Comparison of ENCODE assay signal across 8 mouse cellular contexts in the genomic region with DNA sequence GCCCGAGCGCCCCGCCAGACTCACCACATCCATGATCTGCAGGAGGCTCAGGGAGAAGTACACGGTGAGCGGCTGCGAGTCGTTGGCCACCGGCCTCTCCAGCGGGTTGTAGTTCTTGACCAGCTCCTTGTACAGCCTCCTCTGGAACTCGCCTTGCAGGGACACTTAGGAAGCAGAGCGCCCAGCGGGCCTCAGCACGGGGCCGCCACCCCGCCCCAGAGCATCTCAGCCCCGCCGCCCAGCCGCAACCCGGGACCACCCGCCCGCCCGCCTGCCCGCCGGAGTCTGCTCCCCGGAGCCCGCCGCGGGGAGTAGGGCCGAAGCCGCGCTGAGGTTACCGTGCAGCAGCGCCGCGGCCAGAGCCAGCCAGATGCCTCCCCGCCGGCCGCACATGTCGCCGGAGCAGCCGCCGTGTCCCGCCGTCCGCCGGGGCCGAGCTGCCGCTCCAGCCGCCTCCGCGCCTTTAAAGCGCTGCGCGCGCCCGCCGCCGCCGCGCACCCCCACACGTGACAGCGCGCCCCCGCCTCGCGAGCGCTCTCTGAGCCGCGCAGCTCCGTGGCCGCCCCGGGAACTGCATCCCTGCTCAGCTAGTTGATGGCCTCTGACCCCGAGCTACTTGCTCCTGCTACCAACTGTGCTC. TPM values are rescaled to one million over a fixed set of nuclear protein-coding genes. Genes with fewer than 3 reads are reported as not detected.
A peak's percentile ranks its signal among the peaks of the same experiment; 100 is the strongest.
DNase-seq lines count a peak whose midpoint lies in the region; ATAC-seq and TF ChIP-seq lines count a peak whose summit lies in the region.

TSS of gene Chrna7 (minus strand) at position 486 of the 640 bp plus-strand sequence.

- peak; percentile 83 for ATAC-seq in embryonic facial prominence, embryonic 13.5 days (ENCODE audit: insufficient number of reproducible peaks, insufficient read depth, low FRiP score, low TSS enrichment, low read depth)

- no peak for TF ChIP-seq POLR2A in small intestine, adult 2 months (IDR thresholded peaks at IDR 0.05; ENCODE audit: low read depth, low read length)

- TF ChIP-seq CTCF in small intestine, adult 2 months (IDR thresholded peaks at IDR 0.05; ENCODE audit: extremely low read depth, insufficient read length, insufficient replicate concordance, low read depth, low read length) = no peak

- peak; percentile 88 for DNase-seq in brain, adult 2 months (ENCODE audit: low read depth, low spot score)
- peak; percentile 28 for DNase-seq in heart, adult 8-10 months (ENCODE audit: low spot score)
- peak; percentile 76 for DNase-seq in kidney, adult 18-20 months
- DNase-seq in left cerebral cortex, postnatal 36 days (ENCODE audit: low spot score in 2 of 2) = peak; percentile 82 to 87
- DNase-seq in midbrain, embryonic 10.5 days (ENCODE audit: low spot score) = peak; percentile 89
- DNase-seq in T-cell, adult 2 months (ENCODE audit: low spot score) = no peak

- under 1% methylated on average over 63 of the region's 73 CpGs for WGBS in embryonic facial prominence, embryonic 13.5 days
- WGBS in midbrain, embryonic 10.5 days = under 1% methylated on average over 58 of the region's 73 CpGs
- 2% methylated on average over 73 of the region's 73 CpGs for WGBS in small intestine, adult 2 months

- H3K4me1 ChIP-seq in embryonic facial prominence, embryonic 13.5 days = peaks cover 6% of the 10 kb centered on the region
- H3K4me1 ChIP-seq in midbrain, embryonic 10.5 days = peaks cover 28% of the 10 kb centered on the region
- no peaks in the 10 kb centered on the region for H3K4me1 ChIP-seq in small intestine, adult 2 months (ENCODE audit: control insufficient read depth, insufficient read depth, insufficient read length, low read length)

- intact Hi-C loops in left cerebral cortex, postnatal 36 days (cut with DNase I) = loop anchor here (5.0 to 10.0 kb wide), 3 partner anchors 105 to 463 kb away; no protein-coding TSS in a partner anchor

- H3K36me3 ChIP-seq in embryonic facial prominence, embryonic 13.5 days = no peaks in the 10 kb centered on the region
- H3K36me3 ChIP-seq in midbrain, embryonic 10.5 days = no peaks in the 10 kb centered on the region
- no peaks in the 10 kb centered on the region for H3K36me3 ChIP-seq in small intestine, adult 2 months (ENCODE audit: control insufficient read depth, insufficient read depth, low read length)

- H3K9ac ChIP-seq in embryonic facial prominence, embryonic 13.5 days = peak within 1 kb of the TSS; percentile 72

- no peak within 1 kb of the TSS for H3K27ac ChIP-seq in embryonic facial prominence, embryonic 13.5 days
- H3K27ac ChIP-seq in midbrain, embryonic 10.5 days (replicated peaks) = peak within 1 kb of the TSS; percentile 90
- no peak within 1 kb of the TSS for H3K27ac ChIP-seq in small intestine, adult 2 months (ENCODE audit: insufficient read depth, low read depth, low read length)

- H3K4me2 ChIP-seq in embryonic facial prominence, embryonic 13.5 days = peak within 1 kb of the TSS; percentile 92

- no peaks in the 10 kb centered on the region for H3K9me3 ChIP-seq in embryonic facial prominence, embryonic 13.5 days
- H3K9me3 ChIP-seq in midbrain, embryonic 10.5 days (replicated peaks) = no peaks in the 10 kb centered on the region

- peaks cover 19% of the 10 kb centered on the region for H3K27me3 ChIP-seq in embryonic facial prominence, embryonic 13.5 days
- H3K27me3 ChIP-seq in midbrain, embryonic 10.5 days (ENCODE audit: low read depth, poor library complexity, severe bottlenecking) = peaks cover 22% of the 10 kb centered on the region
- H3K27me3 ChIP-seq in small intestine, adult 2 months (ENCODE audit: control insufficient read depth, insufficient read depth, low read length) = no peaks in the 10 kb centered on the region

- H3K4me3 ChIP-seq in embryonic facial prominence, embryonic 13.5 days = peak within 1 kb of the TSS; percentile 64
- H3K4me3 ChIP-seq in midbrain, embryonic 10.5 days = peak within 1 kb of the TSS; percentile 86
- H3K4me3 ChIP-seq in small intestine, adult 2 months (ENCODE audit: low read depth, low read length) = peak within 1 kb of the TSS; percentile 45

RNA-seq across cellular contexts. Expression of gene Chrna7, which starts in this region (rescaled TPM):
- polyA plus RNA-seq in embryonic facial prominence, embryonic 13.5 days (2015; fragmentation: Nextera tagmentation; extraction: Ambion mirVana) = 0.94 and 1.1 TPM in 2 replicates
- total RNA-seq in heart, adult 8-10 months (2022) = under 1 TPM in 2 of 4 experiments, not detected in 2; 0.14 to 0.16 TPM
- total RNA-seq in left cerebral cortex, postnatal 36 days (2021) = 10 to 100 TPM; 24.7 to 26.3 TPM
- 5.7 and 7.0 TPM in 2 replicates for polyA plus RNA-seq in midbrain, embryonic 10.5 days (2016; fragmentation: Nextera tagmentation; extraction: Ambion mirVana)
- polyA plus RNA-seq in small intestine, adult 2 months (2012; rRNA removed) = 0.06 TPM in 1 of 2 replicates, not detected in the other

Comparison
In these comparisons a context has a peak if more than half of its experiments do, and no peak if none do; other contexts are left out.
1. RNA of gene Chrna7 (total RNA-seq): 24.7 to 26.3 TPM in left cerebral cortex, postnatal 36 days; 0.14 to 0.16 TPM in heart, adult 8-10 months; every median in the first group is over 10 times any median in the second.
2. Peak in DNase-seq in heart, adult 8-10 months; RNA of the gene not detected or under 1 TPM.
3. Peak in every context shown above with its lines, with median percentiles within 50 percentile points of each other: H3K4me3 ChIP-seq.